Mouse (Mus musculus) subcutaneous adipose tissue, adult 2 months (tissue): ENCODE measurements around the gene Hist1h4h. TPM values are rescaled to one million over a fixed set of nuclear protein-coding genes. Genes with fewer than 3 reads are reported as not detected.

Experiments
- polyA plus RNA-seq: library from polyadenylated mRNA; depleted of rRNA; stranded (reverse); fragments of >200 nt; gene quantifications from 2 replicates; pipeline ENCODE4 v1.2.3, GENCODE M21; 2012; ENCODE audit warnings: low replicate concordance; rRNA removed

Gene Hist1h4h
- polyA plus RNA-seq: 57.5 and 141 TPM in 2 replicates

DNA sequence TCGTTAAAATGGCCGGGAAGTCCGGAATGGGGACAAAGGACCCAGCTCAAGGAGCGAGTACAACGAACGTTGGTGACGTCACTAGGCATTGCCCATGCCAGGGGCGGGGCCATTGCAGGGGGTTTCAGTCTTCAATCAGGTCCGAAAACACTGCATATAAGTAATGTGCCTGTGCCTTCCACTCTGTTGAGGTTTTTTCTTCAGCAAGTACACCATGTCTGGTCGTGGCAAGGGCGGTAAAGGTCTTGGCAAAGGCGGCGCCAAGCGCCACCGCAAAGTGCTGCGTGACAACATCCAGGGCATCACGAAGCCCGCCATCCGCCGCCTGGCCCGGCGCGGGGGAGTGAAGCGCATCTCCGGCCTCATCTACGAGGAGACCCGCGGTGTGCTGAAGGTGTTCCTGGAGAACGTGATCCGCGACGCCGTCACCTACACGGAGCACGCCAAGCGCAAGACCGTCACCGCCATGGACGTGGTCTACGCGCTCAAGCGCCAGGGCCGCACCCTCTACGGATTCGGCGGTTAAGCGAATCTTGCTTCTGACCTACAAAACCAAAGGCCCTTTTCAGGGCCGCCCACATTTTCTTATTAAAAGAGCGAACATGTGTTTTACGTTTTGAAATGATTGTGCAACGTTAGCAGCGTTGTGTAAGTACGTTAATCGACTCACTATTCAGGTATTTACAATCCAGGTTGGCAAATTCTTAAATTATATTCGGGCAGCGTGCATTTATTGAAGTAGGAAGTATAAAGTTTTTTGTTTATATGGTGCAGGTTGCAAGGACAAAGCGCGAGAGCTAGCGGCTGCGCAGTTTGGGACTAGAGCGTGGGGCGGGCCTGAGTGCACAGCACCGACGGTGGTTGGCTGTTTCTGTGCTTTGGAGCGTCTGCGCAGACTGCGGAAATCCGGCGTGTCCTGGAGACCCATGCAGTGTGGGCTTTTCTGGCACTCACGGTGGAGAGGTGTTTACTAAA, at the start of gene Hist1h4h:
Gene Hist1h4h, plus strand, starts transcription at position 150 of the 975 bp plus-strand sequence.

DNA sequence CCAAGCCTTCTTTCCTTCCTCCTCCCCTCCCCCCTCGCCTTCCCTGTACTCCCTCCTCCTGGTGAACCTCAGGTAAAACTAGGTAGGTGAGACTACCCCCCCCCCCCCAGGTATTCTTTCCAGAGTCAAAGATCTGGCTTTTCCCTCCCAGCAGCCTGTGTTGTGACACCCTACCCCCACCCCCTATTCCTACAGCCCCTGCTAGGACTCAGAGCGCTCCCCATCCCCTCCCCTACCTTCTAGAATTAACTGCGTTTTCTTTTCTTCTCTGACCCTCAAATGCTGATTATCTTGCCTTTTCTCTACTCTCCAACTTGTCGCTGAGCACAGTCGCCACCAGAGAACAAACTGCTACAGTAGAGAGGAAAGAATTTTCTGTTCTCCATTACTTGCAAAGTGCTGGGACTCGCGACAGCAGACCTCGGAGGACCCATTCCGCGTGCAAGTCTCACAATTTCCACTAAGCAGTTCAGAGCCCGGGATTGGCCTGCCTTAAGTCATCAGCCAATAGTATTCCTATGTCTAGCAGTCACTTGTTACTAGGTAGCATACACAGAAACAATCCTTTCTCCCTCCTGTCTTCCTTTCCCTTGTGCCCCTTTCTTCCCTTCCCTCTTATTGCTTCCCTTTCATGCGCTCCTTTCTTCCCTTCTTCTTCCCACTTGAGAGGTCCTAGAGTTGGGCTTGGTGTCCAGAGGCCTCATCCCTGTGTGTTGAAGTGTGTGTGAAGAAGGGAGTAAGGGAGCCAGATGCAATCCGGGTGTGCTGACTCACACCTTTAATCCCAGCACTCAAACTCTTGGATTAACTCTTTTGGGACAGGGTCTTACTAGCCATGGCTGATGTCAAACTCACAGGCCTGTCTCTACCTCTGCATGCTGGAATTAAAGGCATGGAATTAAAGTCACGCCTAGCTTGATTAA, 42.2 kb upstream of the Hist1h4h start, which contains the start of gene Btn2a2:
Gene Btn2a2, minus strand, starts transcription at position 458 of the 923 bp plus-strand sequence.

GRCm38 (mm10) chr13:23533560-23534367, 2.9 kb downstream of the Hist1h4h start, which contains the start of gene Hist1h2af:
Hist1h2af (plus strand) TSS chr13:23533906.

GRCm38 (mm10) chr13:23535137-23536075, 4.6 kb downstream of the Hist1h4h start, which contains the start of gene Hist1h3g:
Hist1h3g (plus strand) TSS chr13:23535422.

DNA sequence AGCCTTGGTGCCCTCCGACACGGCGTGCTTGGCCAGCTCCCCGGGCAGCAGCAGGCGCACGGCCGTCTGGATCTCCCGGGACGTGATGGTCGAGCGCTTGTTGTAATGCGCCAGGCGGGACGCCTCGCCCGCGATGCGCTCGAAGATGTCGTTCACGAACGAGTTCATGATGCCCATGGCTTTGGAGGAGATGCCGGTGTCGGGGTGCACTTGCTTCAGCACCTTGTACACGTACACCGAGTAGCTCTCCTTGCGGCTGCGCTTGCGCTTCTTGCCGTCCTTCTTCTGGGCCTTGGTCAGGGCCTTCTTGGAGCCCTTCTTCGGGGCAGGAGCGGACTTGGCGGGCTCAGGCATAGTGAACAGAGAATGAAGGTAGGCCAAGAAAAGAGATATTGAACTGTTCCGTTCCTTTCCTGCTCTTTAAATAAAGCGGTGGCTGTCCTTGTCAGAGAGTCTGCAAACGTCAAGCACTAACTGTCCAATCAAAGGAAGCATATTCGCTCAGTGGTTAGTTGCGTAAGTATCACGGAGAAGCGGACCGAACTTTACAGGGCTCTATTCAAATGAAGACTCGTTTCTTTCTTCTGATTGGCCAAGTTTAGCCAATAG, 12.3 kb downstream of the Hist1h4h start, which contains the start of gene Hist1h2bh:
Gene Hist1h2bh, minus strand, starts transcription at position 394 of the 609 bp plus-strand sequence.

DNA sequence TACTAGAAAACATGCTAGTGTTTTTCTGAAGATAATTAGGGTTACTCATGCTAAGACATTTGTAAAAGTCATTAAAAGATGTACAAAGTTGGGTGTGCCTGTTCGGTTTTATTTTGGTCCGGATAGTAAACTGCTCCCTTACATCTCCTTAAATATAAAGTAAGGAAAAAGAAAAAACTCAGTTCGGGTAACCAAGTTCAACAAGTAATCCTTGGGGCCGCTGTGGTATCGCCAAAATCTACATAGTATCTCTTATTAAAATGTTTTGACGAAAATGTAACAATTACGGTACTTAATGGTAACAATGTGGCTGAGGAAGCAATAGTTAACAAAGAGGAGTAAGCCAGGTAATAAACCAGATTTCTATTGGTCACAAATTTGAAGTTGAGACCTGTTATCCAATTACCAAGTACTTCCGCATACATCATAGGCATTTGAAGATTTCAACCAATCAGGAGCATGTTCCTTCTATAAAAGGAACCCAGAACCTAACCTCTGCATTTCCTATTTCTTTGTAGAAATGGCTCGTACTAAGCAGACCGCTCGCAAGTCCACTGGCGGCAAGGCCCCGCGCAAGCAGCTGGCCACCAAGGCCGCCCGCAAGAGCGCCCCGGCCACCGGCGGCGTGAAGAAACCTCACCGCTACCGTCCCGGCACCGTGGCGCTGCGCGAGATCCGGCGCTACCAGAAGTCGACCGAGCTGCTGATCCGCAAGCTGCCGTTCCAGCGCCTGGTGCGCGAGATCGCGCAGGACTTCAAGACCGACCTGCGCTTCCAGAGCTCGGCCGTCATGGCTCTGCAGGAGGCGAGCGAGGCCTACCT, 13.3 kb downstream of the Hist1h4h start, which contains the start of gene Hist1h3f:
Gene Hist1h3f, plus strand, starts transcription at position 88 of the 822 bp plus-strand sequence.

GRCm38 (mm10) chr13:23551146-23551834, 20.4 kb downstream of the Hist1h4h start, which contains the start of gene Hist1h4f:
Hist1h4f (minus strand) TSS chr13:23551648.

GRCm38 (mm10) chr13:23552962-23553361, 22.1 kb downstream of the Hist1h4h start, which contains the start of gene Hist1h1d:
Hist1h1d (plus strand) TSS chr13:23553262.

GRCm38 (mm10) chr13:23561883-23562659, 31.2 kb downstream of the Hist1h4h start, which contains the start of gene Hist1h3e:
Hist1h3e (minus strand) TSS chr13:23562369.

GRCm38 (mm10) chr13:23571022-23571503, 40.2 kb downstream of the Hist1h4h start, which contains the start of the genes Hist1h2ae and Hist1h2bg:
Hist1h2ae (minus strand) TSS chr13:23571220.
Hist1h2bg (plus strand) TSS chr13:23571396.

GRCm38 (mm10) chr13:23573898-23574524, 43.2 kb downstream of the Hist1h4h start, which contains the start of the genes Hist1h2bf and Hist1h2ad:
Hist1h2bf (minus strand) TSS chr13:23574196.
Hist1h2ad (plus strand) TSS chr13:23574381.

GRCm38 (mm10) chr13:23575271-23575851, 44.5 kb downstream of the Hist1h4h start, which contains the start of gene Hist1h3d:
Hist1h3d (plus strand) TSS chr13:23575763.

